Mouse (Mus musculus): Measurements from ENCODE around the gene Crlf3. TPM values are rescaled to one million over a fixed set of nuclear protein-coding genes. Genes with fewer than 3 reads are reported as not detected.

The Crlf3 gene
- polyA plus RNA-seq, 1 experiment: 18.0 TPM

GRCm38 (mm10) chr11:80090555-80091164 is 9.9 kb upstream of the Crlf3 start:
- peak overlapping the region; percentile 98 for H3K4me3 ChIP-seq (ENCODE audit: insufficient read depth, poor library complexity, severe bottlenecking)
- H3K36me3 ChIP-seq (ENCODE audit: control insufficient read depth, insufficient read depth): peaks cover 13% of the 10 kb centered on the region
- peaks cover 49% of the 10 kb centered on the region for H3K79me3 ChIP-seq (ENCODE audit: low read depth)
- TF ChIP-seq CEBPB (IDR thresholded peaks at IDR 0.05; ENCODE audit: low read depth) (no peak), FOSL1 (IDR thresholded peaks at IDR 0.05; ENCODE audit: insufficient read depth, low read length, poor library complexity, severe bottlenecking) (no peak), USF1 (IDR thresholded peaks at IDR 0.05; ENCODE audit: low read depth) (no peak), MYOD1 (IDR thresholded peaks at IDR 0.05; ENCODE audit: control insufficient read depth, insufficient read length, low read depth) (no peak), MAX (IDR thresholded peaks at IDR 0.05) (no peak), MYOG (IDR thresholded peaks at IDR 0.05; ENCODE audit: control insufficient read depth, extremely low read depth, insufficient read length) (no peak), CTCF (IDR thresholded peaks at IDR 0.05; ENCODE audit: control insufficient read depth, insufficient read depth, insufficient read length) (no peak)
- H3K79me2 ChIP-seq (ENCODE audit: control insufficient read depth, insufficient read depth): peaks cover 62% of the 10 kb centered on the region
- no peak overlapping the region for H3ac ChIP-seq (ENCODE audit: control insufficient read depth, insufficient read length, low read depth)
- no peaks in the 10 kb centered on the region for H3K27me3 ChIP-seq (ENCODE audit: control insufficient read depth, insufficient read depth, insufficient read length)

GRCm38 (mm10) chr11:80089817-80090214 is 9.0 kb upstream of the Crlf3 start:
- H3ac ChIP-seq (ENCODE audit: control insufficient read depth, insufficient read length, low read depth): peak overlapping the region; percentile 84
- peak overlapping the region; percentile 98 for H3K4me3 ChIP-seq (ENCODE audit: insufficient read depth, poor library complexity, severe bottlenecking)
- peaks cover 56% of the 10 kb centered on the region for H3K79me2 ChIP-seq (ENCODE audit: control insufficient read depth, insufficient read depth)
- H3K36me3 ChIP-seq (ENCODE audit: control insufficient read depth, insufficient read depth): peaks cover 9% of the 10 kb centered on the region
- H3K79me3 ChIP-seq (ENCODE audit: low read depth): peaks cover 46% of the 10 kb centered on the region
- TF ChIP-seq FOSL1 (IDR thresholded peaks at IDR 0.05; ENCODE audit: insufficient read depth, low read length, poor library complexity, severe bottlenecking): no peak
- no peak for TF ChIP-seq CTCF (IDR thresholded peaks at IDR 0.05; ENCODE audit: control insufficient read depth, insufficient read depth, insufficient read length)
- no peak for TF ChIP-seq MYOG (IDR thresholded peaks at IDR 0.05; ENCODE audit: control insufficient read depth, extremely low read depth, insufficient read length)
- TF ChIP-seq USF1 (IDR thresholded peaks at IDR 0.05; ENCODE audit: low read depth): no peak
- no peak for TF ChIP-seq CEBPB (IDR thresholded peaks at IDR 0.05; ENCODE audit: low read depth)
- TF ChIP-seq MYOD1 (IDR thresholded peaks at IDR 0.05; ENCODE audit: control insufficient read depth, insufficient read length, low read depth): no peak
- no peak for TF ChIP-seq MAX (IDR thresholded peaks at IDR 0.05)
- no peaks in the 10 kb centered on the region for H3K27me3 ChIP-seq (ENCODE audit: control insufficient read depth, insufficient read depth, insufficient read length)

GRCm38 (mm10) chr11:80088917-80089816 is 8.4 kb upstream of the Crlf3 start, which contains the start of gene Atad5:
TSS of gene Atad5 (plus strand) at chr11:80089400.
- peak within 1 kb of the TSS; percentile 84 for H3ac ChIP-seq (ENCODE audit: control insufficient read depth, insufficient read length, low read depth)
- H3K36me3 ChIP-seq (ENCODE audit: control insufficient read depth, insufficient read depth): peaks cover 2% of the 10 kb centered on the region
- peaks cover 50% of the 10 kb centered on the region for H3K79me2 ChIP-seq (ENCODE audit: control insufficient read depth, insufficient read depth)
- peak within 1 kb of the TSS; percentile 98 for H3K4me3 ChIP-seq (ENCODE audit: insufficient read depth, poor library complexity, severe bottlenecking)
- H3K27me3 ChIP-seq (ENCODE audit: control insufficient read depth, insufficient read depth, insufficient read length): no peaks in the 10 kb centered on the region
- peak; percentile 71 for TF ChIP-seq MAX (IDR thresholded peaks at IDR 0.05)
- no peak for TF ChIP-seq MYOD1 (IDR thresholded peaks at IDR 0.05; ENCODE audit: control insufficient read depth, insufficient read length, low read depth)
- peaks cover 41% of the 10 kb centered on the region for H3K79me3 ChIP-seq (ENCODE audit: low read depth)

GRCm38 (mm10) chr11:80086844-80087243 is 6.1 kb upstream of the Crlf3 start:
- TF ChIP-seq MYOG (IDR thresholded peaks at IDR 0.05; ENCODE audit: control insufficient read depth, extremely low read depth, insufficient read length): no peak
- no peak for TF ChIP-seq USF1 (IDR thresholded peaks at IDR 0.05; ENCODE audit: low read depth)
- no peak for TF ChIP-seq CEBPB (IDR thresholded peaks at IDR 0.05; ENCODE audit: low read depth)
- TF ChIP-seq CTCF (IDR thresholded peaks at IDR 0.05; ENCODE audit: control insufficient read depth, insufficient read depth, insufficient read length): peak; percentile 69
- no peak for TF ChIP-seq MYOD1 (IDR thresholded peaks at IDR 0.05; ENCODE audit: control insufficient read depth, insufficient read length, low read depth)
- no peak for TF ChIP-seq FOSL1 (IDR thresholded peaks at IDR 0.05; ENCODE audit: insufficient read depth, low read length, poor library complexity, severe bottlenecking)
- peaks cover 21% of the 10 kb centered on the region for H3K79me3 ChIP-seq (ENCODE audit: low read depth)
- H3K4me3 ChIP-seq (ENCODE audit: insufficient read depth, poor library complexity, severe bottlenecking): no peak overlapping the region

GRCm38 (mm10) chr11:80085356-80086055 is 4.7 kb upstream of the Crlf3 start:
- H3K4me3 ChIP-seq (ENCODE audit: insufficient read depth, poor library complexity, severe bottlenecking): no peak overlapping the region
- peaks cover 14% of the 10 kb centered on the region for H3K79me2 ChIP-seq (ENCODE audit: control insufficient read depth, insufficient read depth)
- H3K36me3 ChIP-seq (ENCODE audit: control insufficient read depth, insufficient read depth): no peaks in the 10 kb centered on the region
- TF ChIP-seq CTCF (IDR thresholded peaks at IDR 0.05; ENCODE audit: control insufficient read depth, insufficient read depth, insufficient read length) (no peak), MAX (IDR thresholded peaks at IDR 0.05) (no peak), CEBPB (IDR thresholded peaks at IDR 0.05; ENCODE audit: low read depth) (no peak), MYOG (IDR thresholded peaks at IDR 0.05; ENCODE audit: control insufficient read depth, extremely low read depth, insufficient read length) (no peak), FOSL1 (IDR thresholded peaks at IDR 0.05; ENCODE audit: insufficient read depth, low read length, poor library complexity, severe bottlenecking) (no peak), MYOD1 (IDR thresholded peaks at IDR 0.05; ENCODE audit: control insufficient read depth, insufficient read length, low read depth) (no peak), USF1 (IDR thresholded peaks at IDR 0.05; ENCODE audit: low read depth) (no peak)
- peaks cover 10% of the 10 kb centered on the region for H3K79me3 ChIP-seq (ENCODE audit: low read depth)
- no peak overlapping the region for H3ac ChIP-seq (ENCODE audit: control insufficient read depth, insufficient read length, low read depth)
- no peaks in the 10 kb centered on the region for H3K27me3 ChIP-seq (ENCODE audit: control insufficient read depth, insufficient read depth, insufficient read length)

More at GRCm38 (mm10) chr11:80086844-80087243, 6.1 kb upstream of the Crlf3 start:
- Histone ChIP-seq H3ac (ENCODE audit: control insufficient read depth, insufficient read length, low read depth) (no peak overlapping the region), H3K27me3 (ENCODE audit: control insufficient read depth, insufficient read depth, insufficient read length) (no peaks in the 10 kb centered on the region), H3K79me2 (ENCODE audit: control insufficient read depth, insufficient read depth) (peaks cover 27% of the 10 kb centered on the region), H3K36me3 (ENCODE audit: control insufficient read depth, insufficient read depth) (no peaks in the 10 kb centered on the region)

Measured in C2C12 (cell line).